Mouse (Mus musculus) hematopoietic stem cell, adult 5-6 weeks (primary cell): ENCODE results near the gene Tln2. TPM values are rescaled to one million over a fixed set of nuclear protein-coding genes. Genes with fewer than 3 reads are reported as not detected.
A peak's percentile ranks its signal among the peaks of the same experiment; 100 is the strongest.

Source experiments
- ATAC-seq, 2 experiments: fragments of 125-278 bp in 1 of 2; replicated peaks in 1 of 2; 2 replicates each; pipeline ENCODE4 v1.8.0; 2016 to 2017; ENCODE audit warnings: inconsistent platforms in 2 of 2, mild to moderate bottlenecking in 2 of 2, moderate number of reproducible peaks in 2 of 2, low read depth in 1 of 2, moderate TSS enrichment in 1 of 2; ENCODE audit not compliant: low FRiP score in 2 of 2, poor library complexity in 2 of 2, severe bottlenecking in 2 of 2, insufficient read depth in 1 of 2, low TSS enrichment in 1 of 2
- total RNA-seq: library from RNA; stranded (forward); fragments of 172-1452, 232-1000 nt; gene quantifications from 2 replicates; pipeline ENCODE4 v1.2.3, GENCODE M21; 2017

The Tln2 gene
- total RNA-seq, 1 experiment from 2014 or later: 0.50 TPM

DNA sequence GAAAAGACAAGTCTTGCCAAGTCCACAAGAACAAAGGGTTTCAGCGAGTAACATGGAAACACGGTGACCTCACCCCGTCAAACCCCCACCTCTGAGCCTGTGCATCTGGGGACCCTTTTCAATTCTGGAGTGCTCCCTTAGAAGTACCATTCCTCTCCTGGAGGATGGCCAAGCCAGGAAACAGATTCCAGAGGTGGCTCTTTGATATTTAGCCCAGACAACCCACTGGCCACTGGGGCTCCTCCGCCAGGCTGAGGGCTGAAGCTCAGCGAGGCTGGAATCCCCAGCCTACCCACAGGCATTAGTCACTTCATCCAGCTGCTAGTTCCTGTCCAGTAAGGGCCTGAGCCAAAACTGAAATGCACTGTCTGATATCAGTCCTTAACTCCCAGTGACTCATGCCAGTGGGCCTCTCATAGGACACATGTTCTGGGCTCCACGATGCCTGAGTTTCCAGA is 6.3 kb upstream of the Tln2 start:
- ATAC-seq: no peak

DNA sequence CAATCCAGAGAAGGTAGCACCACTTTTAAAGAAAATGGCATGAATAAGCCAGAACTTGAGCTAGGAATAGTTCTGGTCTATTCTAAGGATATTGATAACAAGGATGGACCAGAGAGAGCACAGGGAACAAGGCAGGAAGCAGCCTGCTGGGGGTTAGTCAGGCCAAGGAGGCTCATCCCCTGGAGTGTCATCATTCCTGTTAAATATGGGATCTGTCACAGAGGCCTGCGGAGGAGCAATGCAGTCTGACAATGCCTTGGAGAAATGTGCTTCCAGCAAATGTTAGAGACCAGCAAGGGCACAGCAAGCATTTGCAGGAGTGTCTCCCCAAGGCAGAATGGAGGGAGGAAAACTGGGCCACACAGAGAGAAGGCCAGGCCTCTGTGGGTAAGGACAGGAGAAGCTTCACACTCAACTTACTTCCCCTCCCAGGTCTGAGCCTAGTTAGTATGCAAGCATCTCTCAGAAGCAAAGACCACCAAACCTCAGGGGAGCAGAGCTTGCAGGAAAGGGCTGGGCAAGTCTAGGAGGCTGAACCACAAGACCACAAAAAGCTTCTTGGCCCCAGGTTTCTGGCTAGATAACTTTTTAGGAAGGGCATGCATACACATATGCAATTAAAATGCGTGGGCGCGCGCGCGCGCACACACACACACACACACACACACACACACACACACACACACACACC is 9.5 kb downstream of the Tln2 start:
- ATAC-seq: peak; percentile 92 to 97

DNA sequence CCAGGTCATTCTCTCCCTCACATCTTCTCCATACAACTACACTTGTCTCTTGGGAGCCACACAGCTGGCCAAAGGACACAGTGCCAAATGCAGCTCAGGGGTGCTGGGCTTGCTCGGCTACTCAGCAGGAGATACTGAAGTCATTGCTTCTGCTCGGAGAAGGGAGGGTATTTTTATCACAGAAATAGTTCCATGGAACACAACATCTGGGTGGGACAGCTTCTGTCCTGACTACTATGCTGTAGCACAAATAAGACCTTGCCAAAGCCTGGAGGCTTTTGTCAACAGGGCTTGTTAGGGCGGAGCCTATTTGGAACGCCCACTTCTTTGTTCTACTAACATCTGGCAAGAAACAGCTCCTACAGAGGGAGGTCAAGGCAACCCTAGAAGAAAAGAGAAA is 10.2 kb downstream of the Tln2 start:
- no peak for ATAC-seq

DNA sequence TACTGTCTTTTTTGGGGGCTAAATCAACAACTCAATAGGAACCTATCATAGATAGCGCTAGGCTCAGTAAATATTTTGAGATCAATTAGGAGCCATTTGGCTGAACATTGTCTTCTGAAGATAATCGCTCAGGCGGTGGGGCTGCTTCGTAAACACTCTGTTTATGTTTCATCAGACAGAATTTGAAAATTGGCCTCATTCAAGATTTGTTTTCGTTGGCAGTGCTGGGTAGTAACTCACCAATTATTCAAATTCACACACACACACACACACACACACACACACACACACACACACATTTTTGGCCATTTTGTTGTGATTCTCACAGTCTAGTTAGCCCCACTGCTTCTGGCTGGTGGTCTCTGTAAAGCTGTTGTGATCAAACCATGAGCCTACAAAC is 12.9 kb downstream of the Tln2 start:
- ATAC-seq: no peak

DNA sequence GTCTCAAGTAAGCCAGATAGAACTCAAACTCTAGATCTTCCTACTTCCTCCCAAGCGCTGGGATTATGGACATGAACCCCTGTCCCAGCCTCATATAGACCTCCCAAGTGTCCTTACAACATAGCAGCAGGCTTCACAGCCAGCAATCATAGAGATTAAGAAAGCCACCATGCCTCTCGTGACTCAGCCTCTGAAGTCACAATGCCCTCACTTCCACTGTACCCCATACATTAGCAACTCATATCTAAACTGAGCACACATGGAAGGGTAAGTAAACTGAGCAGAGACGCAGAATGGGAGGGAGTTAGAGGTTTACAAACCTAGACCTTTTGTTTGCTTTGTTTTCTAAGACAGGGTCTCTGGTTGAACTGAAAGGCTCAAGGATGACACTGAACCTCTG is 13.7 kb downstream of the Tln2 start:
- ATAC-seq: no peak

DNA sequence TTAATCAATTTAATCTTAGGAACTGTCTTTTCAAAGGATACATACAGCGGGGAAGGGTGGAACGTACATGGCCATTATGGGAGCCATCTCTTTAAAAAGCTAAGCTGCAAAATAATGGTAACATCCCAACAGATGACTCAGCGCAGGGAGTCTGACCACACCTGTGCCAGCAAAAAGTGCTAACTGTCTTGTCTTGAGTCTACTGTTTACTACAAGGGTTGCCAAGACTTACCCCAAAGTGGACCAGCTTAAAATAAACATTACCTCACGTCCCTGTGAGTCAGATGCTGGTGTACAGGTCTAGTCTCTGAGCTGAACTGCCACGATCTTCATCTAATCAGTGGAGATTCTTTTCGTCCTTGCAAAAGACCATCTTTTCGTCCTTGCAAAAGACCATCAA is 14.7 kb downstream of the Tln2 start:
- ATAC-seq: no peak

DNA sequence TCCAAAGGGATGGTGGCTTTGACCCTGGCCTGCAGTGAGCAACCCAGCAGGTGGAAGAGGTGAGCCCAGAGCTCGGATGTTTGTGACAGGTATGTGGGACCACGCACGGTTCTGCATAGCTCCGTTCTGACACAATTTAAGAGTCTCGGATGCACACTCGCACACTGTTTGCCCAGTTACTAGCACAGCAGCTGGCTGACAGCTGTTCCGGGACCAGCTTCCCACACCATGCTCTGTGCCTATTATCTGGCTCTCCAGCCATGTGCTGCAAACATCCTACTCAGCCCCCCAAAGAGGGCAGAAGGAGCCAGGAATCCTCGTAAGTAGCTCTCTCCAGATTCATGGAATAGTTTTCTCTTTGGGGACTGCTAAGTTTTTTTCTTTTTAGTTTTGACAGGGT is 17.6 kb downstream of the Tln2 start:
- ATAC-seq: no peak

DNA sequence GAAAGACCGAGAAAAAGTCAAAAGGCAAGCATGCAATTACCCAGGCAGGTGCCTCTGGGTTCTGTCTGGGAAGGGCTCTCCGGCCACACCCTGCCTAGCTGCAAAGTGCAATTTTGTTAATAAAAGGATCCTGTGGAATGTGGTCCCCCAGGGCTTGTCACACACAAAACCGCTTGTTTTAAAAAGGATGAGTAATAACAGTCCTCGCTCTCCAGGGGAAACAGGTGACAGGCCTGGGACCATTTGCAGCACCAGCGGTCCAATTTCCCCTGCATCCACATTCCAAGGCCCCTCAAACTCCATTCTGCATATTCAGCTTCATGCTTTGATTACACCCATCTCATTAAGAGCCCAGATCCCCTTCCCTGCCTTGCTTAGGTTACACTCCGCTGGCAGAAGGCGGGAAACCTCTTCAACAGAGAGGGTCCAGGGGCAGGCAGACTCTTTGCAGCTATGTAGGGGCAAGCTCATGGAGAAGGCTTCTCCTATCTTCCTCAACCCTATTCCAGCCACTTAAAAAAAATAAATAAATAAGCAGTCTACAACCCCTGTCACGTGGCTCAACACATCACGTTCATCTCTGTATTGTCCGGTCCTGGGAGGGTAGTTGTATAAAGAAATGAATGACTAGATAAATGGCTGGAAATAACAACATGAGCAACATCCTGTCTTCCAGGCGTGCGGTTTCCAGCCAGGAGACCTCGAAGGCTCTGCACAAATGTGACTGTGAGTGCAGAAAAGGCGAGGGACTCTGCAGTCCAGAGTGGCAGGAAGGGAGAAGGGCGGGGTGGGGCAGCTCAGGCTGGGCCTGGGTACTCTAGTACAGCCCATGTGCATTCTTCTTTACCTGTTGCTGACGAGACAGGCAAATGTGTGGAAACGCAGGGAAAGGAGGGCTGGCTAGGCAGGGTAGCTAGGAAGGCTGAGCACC is 19.5 kb downstream of the Tln2 start:
- no peak for ATAC-seq

DNA sequence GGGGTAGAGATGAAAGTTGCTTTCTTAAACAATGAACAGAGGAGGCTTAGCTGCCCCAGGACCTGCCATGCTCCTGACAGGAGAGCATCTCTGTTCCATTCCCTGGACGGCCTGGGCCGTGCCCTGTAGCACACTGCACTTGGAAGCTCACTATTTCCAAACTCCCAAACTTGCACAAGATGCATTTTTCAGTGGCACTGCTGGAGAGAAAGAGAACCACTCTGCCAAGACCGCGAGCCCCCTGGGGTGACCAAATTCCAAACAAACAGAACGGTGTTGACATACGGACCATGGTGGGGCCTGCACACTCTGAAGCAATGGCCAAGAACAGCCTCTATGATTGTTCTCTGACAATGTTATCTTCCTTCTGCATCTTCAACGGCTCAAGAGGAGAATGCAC is 25.1 kb downstream of the Tln2 start:
- ATAC-seq: no peak

DNA sequence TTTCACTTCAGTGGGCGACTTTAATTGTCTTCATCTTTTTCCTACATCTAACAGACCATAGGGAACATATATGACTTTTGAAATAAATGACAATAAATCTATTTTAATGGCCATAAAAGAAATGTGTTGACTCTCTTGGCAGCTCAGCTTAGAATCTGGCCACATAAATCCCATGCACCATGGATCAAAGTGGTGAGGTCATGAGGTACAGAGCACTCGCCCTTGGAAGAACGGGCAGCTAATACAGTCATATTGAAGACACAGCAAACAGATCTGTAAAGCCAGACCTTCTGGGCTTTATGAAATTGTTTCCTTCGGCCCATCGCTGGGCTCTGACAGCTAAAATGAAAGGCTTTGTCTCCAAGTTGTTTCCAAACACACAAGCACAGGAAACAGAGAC is 26.2 kb downstream of the Tln2 start:
- ATAC-seq: no peak

DNA sequence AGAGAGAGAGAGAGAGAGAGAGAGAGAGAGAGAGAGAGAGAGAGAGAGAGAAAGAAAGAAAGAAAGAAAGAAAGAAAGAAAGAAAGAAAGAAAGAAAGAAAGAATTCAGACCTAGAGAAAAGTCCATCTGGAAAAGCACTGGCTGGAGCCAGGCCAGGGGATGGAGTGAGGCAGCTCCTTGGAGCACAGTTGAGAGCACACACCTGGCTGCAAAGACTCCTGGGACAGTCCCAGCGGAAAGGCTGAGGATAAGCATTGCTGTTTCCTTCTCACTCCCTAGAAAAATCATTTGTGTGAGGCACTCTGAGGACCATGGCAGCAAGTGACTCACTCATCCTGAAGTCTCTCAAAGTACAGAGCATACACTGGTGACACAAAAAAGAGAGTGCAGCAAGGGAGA is 26.9 kb downstream of the Tln2 start:
- no peak for ATAC-seq

DNA sequence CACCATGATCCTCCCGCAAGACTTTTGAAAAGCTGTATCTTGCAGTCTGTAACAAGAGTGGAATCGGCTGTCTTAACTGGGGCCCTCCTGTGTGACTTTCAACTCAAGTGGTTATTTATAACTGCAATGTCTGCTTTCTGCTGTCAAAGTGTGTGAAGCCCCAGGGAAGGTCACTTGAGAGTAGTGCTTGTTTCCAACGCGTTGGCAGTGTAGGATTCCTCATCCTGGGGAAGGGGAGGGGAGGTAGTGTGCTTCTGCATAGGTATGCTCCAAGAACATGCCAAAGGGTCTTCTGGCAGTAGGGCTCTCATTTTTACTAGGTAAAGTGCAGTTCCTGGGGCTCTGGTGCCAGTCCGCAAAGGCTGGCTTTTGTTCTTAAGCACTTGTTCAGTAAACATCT is 29.9 kb downstream of the Tln2 start:
- ATAC-seq: no peak

DNA sequence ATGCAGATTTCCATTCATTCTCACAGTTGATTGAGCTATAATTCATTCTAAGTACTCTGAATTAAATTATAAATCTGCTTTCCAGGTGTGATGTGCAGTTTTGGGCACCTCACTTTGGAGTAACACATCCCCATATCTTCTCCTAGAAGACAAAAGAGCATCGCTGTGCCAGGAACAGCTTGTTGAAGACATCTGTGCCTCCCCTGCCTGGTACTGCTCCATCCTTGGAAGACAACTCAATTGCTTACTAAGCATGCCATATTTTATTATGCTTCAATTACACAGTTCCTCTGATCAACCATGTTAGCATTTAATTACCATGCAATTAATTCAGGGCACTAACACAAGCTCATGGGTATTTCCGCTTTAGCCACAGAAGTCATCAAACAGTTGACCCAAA is 31.8 kb downstream of the Tln2 start:
- no peak for ATAC-seq

DNA sequence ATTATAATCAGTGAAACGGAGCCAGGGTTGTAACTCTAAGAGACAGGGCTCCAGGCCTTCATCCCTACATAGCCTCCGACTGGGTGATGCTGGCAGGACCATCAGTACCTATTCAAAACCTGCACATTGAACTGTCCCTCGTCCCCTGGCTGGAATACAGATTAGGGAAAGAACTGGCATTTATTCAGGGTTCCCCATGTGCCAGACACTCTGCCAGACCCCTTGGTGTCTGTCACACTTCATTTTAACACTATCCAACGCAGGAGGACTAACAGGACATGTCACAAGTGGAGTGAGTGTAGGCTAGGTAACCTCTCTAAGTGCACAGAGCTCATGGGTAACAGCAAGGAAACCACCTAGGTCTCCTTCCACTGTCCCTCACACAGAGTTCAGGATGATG is 37.8 kb downstream of the Tln2 start:
- no peak for ATAC-seq

DNA sequence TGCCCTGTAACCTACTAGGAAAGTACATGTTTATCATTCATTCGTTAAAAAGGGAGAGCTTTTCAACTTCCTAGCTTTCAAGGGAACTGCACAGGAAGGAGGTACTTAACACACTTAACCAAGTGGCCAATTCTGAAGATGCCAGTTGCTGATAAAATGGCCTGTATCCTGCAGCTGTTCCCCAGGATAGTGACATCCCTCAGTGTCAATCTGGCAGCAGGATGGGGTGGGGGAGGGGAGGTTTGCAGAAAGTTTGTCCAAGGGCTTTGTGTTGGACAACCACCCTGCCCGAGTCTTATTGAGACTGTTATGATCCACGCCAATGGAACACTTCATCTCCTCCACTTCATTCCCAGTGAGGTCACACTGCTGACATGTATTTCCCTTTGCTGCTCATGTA is 50.0 kb downstream of the Tln2 start:
- no peak for ATAC-seq

DNA sequence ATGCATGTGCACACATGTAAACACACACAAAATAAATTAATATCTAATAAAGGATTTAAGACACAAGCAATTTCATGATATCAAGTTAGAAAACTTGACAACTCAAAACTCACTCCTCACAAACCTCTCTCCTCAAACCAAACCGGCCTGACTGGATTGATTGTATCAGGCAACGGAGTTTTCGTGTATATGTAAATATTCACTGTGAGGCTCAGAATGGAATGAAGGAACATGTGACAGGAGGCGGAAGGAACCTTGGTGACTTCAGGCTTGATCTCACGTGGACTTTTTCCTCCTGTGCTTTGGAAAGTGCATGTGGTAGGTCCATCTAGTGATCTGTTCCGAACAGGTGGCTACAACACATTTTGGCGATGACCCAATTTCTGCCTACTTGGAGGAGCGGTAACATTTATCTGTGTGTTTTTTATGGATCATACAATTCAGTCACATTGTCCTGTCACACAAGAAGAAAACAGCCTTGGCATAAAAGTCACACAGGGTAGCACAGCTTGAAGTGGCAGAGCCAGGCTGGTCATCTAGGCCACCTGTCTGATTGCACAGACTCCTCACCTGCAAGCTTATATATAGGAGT is 54.7 kb downstream of the Tln2 start:
- ATAC-seq: no peak

DNA sequence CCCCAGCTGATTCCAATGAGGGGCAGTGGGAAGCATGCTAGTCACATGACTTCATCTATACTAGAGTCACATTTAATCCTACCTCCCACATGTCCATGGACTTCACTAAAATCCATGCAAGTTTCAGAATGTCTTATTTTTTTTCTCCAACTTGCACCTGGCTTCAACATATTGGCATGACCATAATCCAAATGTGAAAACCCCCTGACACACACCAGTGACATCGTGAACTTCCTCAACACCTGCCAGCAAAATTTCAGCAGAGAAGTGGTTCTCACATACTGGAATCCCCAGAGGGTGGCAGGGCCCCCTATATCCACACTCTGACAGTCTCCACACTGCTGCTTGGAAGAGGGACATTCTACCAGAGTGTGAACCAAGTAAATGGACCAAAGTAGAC is 57.7 kb downstream of the Tln2 start:
- ATAC-seq: no peak

DNA sequence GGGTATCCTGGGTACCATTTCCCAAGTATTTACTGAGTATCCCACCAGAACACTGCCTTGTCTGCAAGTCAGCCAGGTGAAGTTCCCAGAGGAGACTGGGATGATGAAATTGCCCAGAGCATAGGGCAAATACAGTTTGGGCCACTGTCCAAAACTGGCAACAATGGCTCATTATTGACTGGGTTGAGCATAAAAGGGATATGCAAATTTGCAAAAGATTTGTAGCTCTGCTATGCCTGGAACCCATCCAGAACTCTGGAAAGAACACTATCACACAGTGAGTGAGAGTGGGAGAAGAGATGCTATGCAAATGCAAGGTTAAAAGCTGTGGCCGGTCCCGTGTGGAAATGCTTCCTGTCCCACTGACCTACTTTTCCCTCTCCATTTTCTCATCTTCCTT is 63.1 kb downstream of the Tln2 start:
- no peak for ATAC-seq
